Mouse (Mus musculus): ENCODE results near the gene Vmn1r1. TPM values are rescaled to one million over a fixed set of nuclear protein-coding genes. Genes with fewer than 3 reads are reported as not detected.

Gene Vmn1r1
- polyA plus RNA-seq, 1 experiment from 2014 or later: not detected

- Histone ChIP-seq H3K4me2 (ENCODE audit: low read depth, low read length) (no peak overlapping the region), H3K36me3 (ENCODE audit: control insufficient read depth, insufficient read depth) (no peaks in the 10 kb centered on the region), H3K27me3 (ENCODE audit: control insufficient read depth, insufficient read depth, low read length) (no peaks in the 10 kb centered on the region), H3K4me3 (ENCODE audit: low read length) (no peak overlapping the region), H3K9ac (ENCODE audit: low read length) (no peak overlapping the region), H3K9me3 (replicated peaks; ENCODE audit: control insufficient read depth, low read length) (no peaks in the 10 kb centered on the region), H3K27ac (ENCODE audit: low read length) (no peak overlapping the region), H3K4me1 (ENCODE audit: control insufficient read depth, insufficient read depth, low read length) (peaks cover 12% of the 10 kb centered on the region)
- no peak for ATAC-seq (replicated peaks; ENCODE audit: extremely low read depth, insufficient read depth, low FRiP score)
- 77% methylated on average over 4 of the region's 4 CpGs for WGBS
Measured at GRCm38 (mm10) chr1:182122413-182122812, 41.9 kb downstream of the Vmn1r1 start.

DNA sequence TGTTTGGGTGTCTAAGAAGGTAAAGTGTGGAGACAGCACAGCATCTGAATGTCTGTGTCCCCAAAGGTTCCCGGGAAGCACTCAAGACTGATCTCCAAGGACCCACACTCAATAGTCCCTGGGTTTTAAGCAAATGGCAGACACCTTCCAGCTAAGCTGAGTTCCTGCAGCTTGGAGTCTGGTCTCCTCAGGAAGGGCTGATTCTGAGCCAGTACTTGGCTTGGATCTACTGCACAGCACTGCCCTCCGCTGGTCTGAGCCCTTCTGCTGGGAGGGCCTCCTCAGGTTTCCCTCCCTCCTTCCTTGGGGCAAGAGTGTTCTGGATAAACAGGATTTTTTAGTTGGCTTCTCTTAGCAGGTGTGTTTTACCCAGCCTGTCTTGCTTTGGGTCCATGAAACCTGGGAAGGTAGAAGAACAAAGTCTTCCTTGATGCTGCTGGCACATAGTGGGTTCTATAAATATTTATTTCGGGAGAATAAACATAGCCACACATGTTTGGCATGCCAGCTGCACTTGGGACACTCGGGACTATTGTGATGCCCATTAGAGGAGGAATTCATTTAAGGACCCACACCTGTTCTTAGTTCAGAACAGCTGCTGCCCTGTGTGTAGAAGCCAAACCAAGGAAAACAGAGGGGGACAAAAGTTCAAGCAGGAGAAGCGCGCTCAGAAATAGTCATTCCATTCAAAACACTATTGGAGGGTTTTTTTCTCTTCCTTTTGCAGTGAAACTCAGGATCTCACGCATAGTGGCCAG lies 48.5 kb downstream of the Vmn1r1 start:
- Histone ChIP-seq H3K27me3 (ENCODE audit: control insufficient read depth, insufficient read depth, low read length) (no peaks in the 10 kb centered on the region), H3K9me3 (replicated peaks; ENCODE audit: control insufficient read depth, low read length) (no peaks in the 10 kb centered on the region), H3K4me1 (ENCODE audit: control insufficient read depth, insufficient read depth, low read length) (peaks cover 20% of the 10 kb centered on the region), H3K9ac (ENCODE audit: low read length) (no peak overlapping the region), H3K4me2 (ENCODE audit: low read depth, low read length) (no peak overlapping the region), H3K4me3 (ENCODE audit: low read length) (no peak overlapping the region), H3K36me3 (ENCODE audit: control insufficient read depth, insufficient read depth) (no peaks in the 10 kb centered on the region), H3K27ac (ENCODE audit: low read length) (no peak overlapping the region)
- ATAC-seq (replicated peaks; ENCODE audit: extremely low read depth, insufficient read depth, low FRiP score): peak; percentile 62
- WGBS: 44% methylated on average over 7 of the region's 7 CpGs

- 20% methylated on average over 5 of the region's 5 CpGs for WGBS
- H3K27me3 ChIP-seq (ENCODE audit: control insufficient read depth, insufficient read depth, low read length): no peaks in the 10 kb centered on the region
- H3K36me3 ChIP-seq (ENCODE audit: control insufficient read depth, insufficient read depth): no peaks in the 10 kb centered on the region
- peaks cover 21% of the 10 kb centered on the region for H3K4me1 ChIP-seq (ENCODE audit: control insufficient read depth, insufficient read depth, low read length)
- no peak overlapping the region for H3K9ac ChIP-seq (ENCODE audit: low read length)
- no peak overlapping the region for H3K27ac ChIP-seq (ENCODE audit: low read length)
- no peak overlapping the region for H3K4me2 ChIP-seq (ENCODE audit: low read depth, low read length)
- peak; percentile 21; the same call in 1 of the 2 replicates for ATAC-seq (replicated peaks; ENCODE audit: extremely low read depth, insufficient read depth, low FRiP score)
- H3K9me3 ChIP-seq (replicated peaks; ENCODE audit: control insufficient read depth, low read length): no peaks in the 10 kb centered on the region
- H3K4me3 ChIP-seq (ENCODE audit: low read length): no peak overlapping the region
Measured at GRCm38 (mm10) chr1:182115197-182115596, 49.1 kb downstream of the Vmn1r1 start.

DNA sequence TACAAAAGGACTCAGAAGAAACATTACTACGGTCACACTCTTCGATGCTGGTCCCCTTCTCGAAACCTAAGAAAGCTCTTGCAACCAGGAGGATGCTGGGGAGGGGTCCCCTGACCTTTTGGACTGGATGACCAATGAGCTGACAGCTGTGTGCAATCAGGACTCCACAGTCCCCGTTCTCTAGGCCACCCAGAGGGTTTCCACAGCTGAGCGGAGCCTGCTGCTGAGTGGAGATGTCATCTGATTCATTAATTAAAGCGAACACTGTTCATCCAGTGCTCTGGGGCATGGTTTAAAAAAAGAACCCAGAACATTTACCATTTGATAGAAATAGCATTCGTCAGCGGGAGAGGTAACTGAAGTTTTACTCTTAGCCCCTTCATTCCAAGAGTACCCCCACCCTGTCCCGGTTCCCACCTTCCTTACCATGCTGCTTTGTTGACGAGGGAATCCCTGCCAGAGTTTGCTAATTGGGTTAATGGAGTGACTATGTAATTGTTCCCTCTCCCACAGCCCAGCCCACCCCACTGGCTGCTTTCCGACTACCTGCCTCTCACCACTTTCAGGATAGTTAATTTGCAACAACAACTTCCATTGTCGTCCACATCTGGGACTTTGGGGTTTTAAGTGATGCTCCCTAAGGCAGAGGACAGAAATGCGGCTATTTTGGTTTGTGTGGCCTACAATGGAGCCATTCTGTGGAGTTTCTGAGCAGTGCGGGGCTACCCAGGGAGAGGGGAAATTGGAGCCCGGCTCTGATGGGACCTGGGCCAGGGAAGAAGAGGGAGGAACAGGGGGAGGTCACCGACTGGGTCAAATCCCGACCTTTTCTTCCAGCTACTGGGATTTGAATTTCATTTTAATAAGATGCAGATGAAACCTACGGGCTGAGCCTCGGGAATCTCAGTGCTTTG lies 50.4 kb downstream of the Vmn1r1 start:
- H3K9me3 ChIP-seq (replicated peaks; ENCODE audit: control insufficient read depth, low read length): no peaks in the 10 kb centered on the region
- 62% methylated on average over 19 of the region's 19 CpGs for WGBS
- no peak overlapping the region for H3K27ac ChIP-seq (ENCODE audit: low read length)
- H3K36me3 ChIP-seq (ENCODE audit: control insufficient read depth, insufficient read depth): no peaks in the 10 kb centered on the region
- no peaks in the 10 kb centered on the region for H3K27me3 ChIP-seq (ENCODE audit: control insufficient read depth, insufficient read depth, low read length)
- no peak for ATAC-seq (replicated peaks; ENCODE audit: extremely low read depth, insufficient read depth, low FRiP score)
- no peak overlapping the region for H3K9ac ChIP-seq (ENCODE audit: low read length)
- no peak overlapping the region for H3K4me3 ChIP-seq (ENCODE audit: low read length)
- no peak overlapping the region for H3K4me2 ChIP-seq (ENCODE audit: low read depth, low read length)
- H3K4me1 ChIP-seq (ENCODE audit: control insufficient read depth, insufficient read depth, low read length): peaks cover 21% of the 10 kb centered on the region

DNA sequence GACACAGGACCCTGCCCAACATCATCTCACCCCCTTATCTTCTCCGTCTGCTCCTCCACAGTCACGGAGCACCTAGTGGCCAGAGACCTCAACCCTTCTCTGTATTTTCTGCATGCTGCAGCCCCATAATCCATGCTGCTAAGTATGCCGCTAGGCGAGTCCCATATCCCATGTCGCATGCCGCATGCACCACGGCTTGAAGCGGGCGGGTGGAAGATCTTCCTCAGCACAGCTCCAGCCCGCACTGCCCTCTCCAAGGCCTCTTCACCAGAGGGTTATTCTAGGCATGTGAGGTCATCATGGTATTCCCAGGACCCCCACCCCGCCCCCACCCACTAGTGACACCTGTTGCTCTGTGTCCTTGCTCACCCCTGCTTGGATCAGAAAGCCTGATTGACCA lies 51.2 kb downstream of the Vmn1r1 start:
- ATAC-seq (replicated peaks; ENCODE audit: extremely low read depth, insufficient read depth, low FRiP score): no peak
- 80% methylated on average over 11 of the region's 11 CpGs for WGBS
- no peaks in the 10 kb centered on the region for H3K9me3 ChIP-seq (replicated peaks; ENCODE audit: control insufficient read depth, low read length)
- no peak overlapping the region for H3K4me2 ChIP-seq (ENCODE audit: low read depth, low read length)
- H3K4me1 ChIP-seq (ENCODE audit: control insufficient read depth, insufficient read depth, low read length): peaks cover 21% of the 10 kb centered on the region
- H3K36me3 ChIP-seq (ENCODE audit: control insufficient read depth, insufficient read depth): no peaks in the 10 kb centered on the region
- H3K27me3 ChIP-seq (ENCODE audit: control insufficient read depth, insufficient read depth, low read length): no peaks in the 10 kb centered on the region
- no peak overlapping the region for H3K4me3 ChIP-seq (ENCODE audit: low read length)
- no peak overlapping the region for H3K27ac ChIP-seq (ENCODE audit: low read length)
- H3K9ac ChIP-seq (ENCODE audit: low read length): no peak overlapping the region

DNA sequence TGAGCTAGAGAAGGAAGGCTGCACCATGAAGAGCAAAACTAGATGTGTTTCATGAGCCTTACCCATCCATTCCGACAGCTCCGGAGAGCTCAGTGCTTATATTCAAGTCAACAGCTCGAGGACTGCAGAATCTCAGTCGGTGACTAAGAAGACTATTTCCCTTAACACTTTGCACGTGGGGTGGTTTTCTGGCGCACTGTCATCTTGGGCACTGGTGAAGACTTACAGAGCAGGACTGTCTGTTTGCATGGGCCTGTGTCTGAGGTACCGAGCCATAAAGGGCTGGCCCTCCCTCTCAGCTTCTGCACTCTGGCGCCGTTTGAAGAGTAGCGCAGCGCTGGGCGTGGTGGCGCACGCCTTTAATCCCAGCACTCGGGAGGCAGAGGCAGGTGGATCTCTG lies 51.9 kb downstream of the Vmn1r1 start:
- Histone ChIP-seq H3K9ac (ENCODE audit: low read length) (no peak overlapping the region), H3K36me3 (ENCODE audit: control insufficient read depth, insufficient read depth) (no peaks in the 10 kb centered on the region), H3K27me3 (ENCODE audit: control insufficient read depth, insufficient read depth, low read length) (no peaks in the 10 kb centered on the region), H3K9me3 (replicated peaks; ENCODE audit: control insufficient read depth, low read length) (no peaks in the 10 kb centered on the region), H3K4me3 (ENCODE audit: low read length) (no peak overlapping the region), H3K4me2 (ENCODE audit: low read depth, low read length) (no peak overlapping the region), H3K4me1 (ENCODE audit: control insufficient read depth, insufficient read depth, low read length) (peaks cover 25% of the 10 kb centered on the region), H3K27ac (ENCODE audit: low read length) (no peak overlapping the region)
- WGBS: 81% methylated on average over 15 of the region's 15 CpGs
- no peak for ATAC-seq (replicated peaks; ENCODE audit: extremely low read depth, insufficient read depth, low FRiP score)

GRCm38 (mm10) chr1:182111386-182112317 lies 52.6 kb downstream of the Vmn1r1 start:
- Histone ChIP-seq H3K9me3 (replicated peaks; ENCODE audit: control insufficient read depth, low read length) (no peaks in the 10 kb centered on the region), H3K4me2 (ENCODE audit: low read depth, low read length) (no peak overlapping the region), H3K4me1 (ENCODE audit: control insufficient read depth, insufficient read depth, low read length) (peaks cover 26% of the 10 kb centered on the region), H3K27me3 (ENCODE audit: control insufficient read depth, insufficient read depth, low read length) (no peaks in the 10 kb centered on the region), H3K36me3 (ENCODE audit: control insufficient read depth, insufficient read depth) (no peaks in the 10 kb centered on the region), H3K9ac (ENCODE audit: low read length) (peak overlapping the region; percentile 54), H3K4me3 (ENCODE audit: low read length) (no peak overlapping the region), H3K27ac (ENCODE audit: low read length) (peak overlapping the region; percentile 43)
- 61% methylated on average over 14 of the region's 14 CpGs for WGBS
- ATAC-seq (replicated peaks; ENCODE audit: extremely low read depth, insufficient read depth, low FRiP score): peak; percentile 49; the same call in 1 of the 2 replicates

DNA sequence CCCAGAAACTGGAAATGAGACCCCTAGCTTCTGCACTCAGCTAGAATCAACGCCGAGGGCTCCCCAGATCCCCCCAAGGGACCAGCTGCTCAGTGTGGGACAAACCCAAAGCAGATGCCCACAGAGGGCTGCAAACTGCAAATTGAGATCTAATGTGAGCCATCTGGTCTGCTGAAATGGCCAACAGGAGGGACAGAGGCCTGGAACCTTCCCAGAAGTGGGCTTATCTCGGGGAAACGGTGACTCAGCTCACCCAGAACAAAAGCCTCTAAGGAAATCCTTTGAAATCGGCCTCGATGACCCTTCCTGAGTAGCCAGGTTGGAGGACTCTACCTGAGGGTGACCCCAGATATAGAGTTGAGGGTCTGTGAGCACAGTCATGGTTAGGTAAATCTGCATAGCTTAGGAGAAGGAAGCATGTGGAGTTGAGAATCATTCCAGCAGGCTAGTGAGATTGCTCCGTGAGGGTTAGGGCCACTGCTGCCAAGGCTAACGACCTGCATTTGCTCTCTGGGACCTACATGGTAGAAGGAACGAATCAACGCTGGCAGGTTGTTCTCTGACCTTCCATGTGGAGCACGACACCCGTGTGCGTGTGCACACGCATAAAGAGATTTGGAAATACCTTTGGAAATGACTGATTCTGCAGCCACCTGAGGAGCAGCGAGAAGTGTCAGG lies 53.4 kb downstream of the Vmn1r1 start:
- Histone ChIP-seq H3K27me3 (ENCODE audit: control insufficient read depth, insufficient read depth, low read length) (no peaks in the 10 kb centered on the region), H3K9me3 (replicated peaks; ENCODE audit: control insufficient read depth, low read length) (no peaks in the 10 kb centered on the region), H3K27ac (ENCODE audit: low read length) (no peak overlapping the region; the same call in 1 of the 2 replicates), H3K4me2 (ENCODE audit: low read depth, low read length) (no peak overlapping the region), H3K4me1 (ENCODE audit: control insufficient read depth, insufficient read depth, low read length) (peaks cover 26% of the 10 kb centered on the region), H3K4me3 (ENCODE audit: low read length) (no peak overlapping the region), H3K36me3 (ENCODE audit: control insufficient read depth, insufficient read depth) (no peaks in the 10 kb centered on the region), H3K9ac (ENCODE audit: low read length) (no peak overlapping the region)
- ATAC-seq (replicated peaks; ENCODE audit: extremely low read depth, insufficient read depth, low FRiP score): no peak
- WGBS: 58% methylated on average over 15 of the region's 15 CpGs
